Mouse (Mus musculus) heart, postnatal 0 days (tissue): ENCODE measurements around the gene Cacna1c.

Experiments
- CTCF ChIP-seq: IDR thresholded peaks from 2 replicates; pipeline ENCODE4 v1.5.1; 2016; ENCODE audit warnings: antibody characterized with exemption, control low read depth, low read depth
- EP300 ChIP-seq: IDR thresholded peaks from 2 replicates; pipeline ENCODE4 v1.6.1; 2016; ENCODE audit warnings: antibody characterized with exemption, low read depth

DNA sequence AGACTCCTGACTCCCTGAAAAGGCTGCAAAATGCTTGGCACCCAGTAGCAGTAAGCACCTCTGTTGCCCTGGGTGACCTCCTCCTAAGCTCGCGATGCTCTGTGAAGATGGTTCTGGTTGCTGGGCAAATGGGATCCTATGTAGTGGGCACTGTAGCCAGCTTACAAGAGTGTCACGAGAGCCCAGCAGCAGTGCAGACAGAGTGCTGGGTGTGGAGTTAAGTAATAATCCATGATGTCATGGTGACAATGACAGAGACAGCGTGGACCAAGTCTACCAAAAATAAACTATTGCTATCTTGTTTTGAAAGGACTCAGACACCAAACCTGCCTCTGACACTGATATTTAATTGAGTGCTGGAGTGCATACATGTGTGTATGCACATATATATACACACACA lies 5.4 kb upstream of the Cacna1c start:
- TF ChIP-seq CTCF (no peak), EP300 (no peak)
